Mouse (Mus musculus) bone marrow macrophage, adult 2 months (primary cell): Measurements from ENCODE around the gene Egln2.

Source experiments
- CTCF ChIP-seq: IDR thresholded peaks from 2 replicates; pipeline ENCODE4 v1.5.1; 2012; ENCODE audit warnings: low read depth, mild to moderate bottlenecking, low read length, moderate library complexity
- POLR2A ChIP-seq: IDR thresholded peaks from 2 replicates; pipeline ENCODE4 v1.6.1; 2012; ENCODE audit warnings: mild to moderate bottlenecking, low read depth, low read length, borderline replicate concordance

- TF ChIP-seq CTCF (no peak), POLR2A (no peak)
Measured at GRCm38 (mm10) chr7:27182498-27182897, 15.9 kb upstream of the Egln2 start.
